Mouse (Mus musculus) testis, postnatal 14 days (tissue): ENCODE data around the gene Stxbp3.

Experiments
- DNase-seq: peaks from one replicate; pipeline ENCODE4 v3.0.0; 2021; ENCODE audit warnings: low spot score

Gene Stxbp3

DNA sequence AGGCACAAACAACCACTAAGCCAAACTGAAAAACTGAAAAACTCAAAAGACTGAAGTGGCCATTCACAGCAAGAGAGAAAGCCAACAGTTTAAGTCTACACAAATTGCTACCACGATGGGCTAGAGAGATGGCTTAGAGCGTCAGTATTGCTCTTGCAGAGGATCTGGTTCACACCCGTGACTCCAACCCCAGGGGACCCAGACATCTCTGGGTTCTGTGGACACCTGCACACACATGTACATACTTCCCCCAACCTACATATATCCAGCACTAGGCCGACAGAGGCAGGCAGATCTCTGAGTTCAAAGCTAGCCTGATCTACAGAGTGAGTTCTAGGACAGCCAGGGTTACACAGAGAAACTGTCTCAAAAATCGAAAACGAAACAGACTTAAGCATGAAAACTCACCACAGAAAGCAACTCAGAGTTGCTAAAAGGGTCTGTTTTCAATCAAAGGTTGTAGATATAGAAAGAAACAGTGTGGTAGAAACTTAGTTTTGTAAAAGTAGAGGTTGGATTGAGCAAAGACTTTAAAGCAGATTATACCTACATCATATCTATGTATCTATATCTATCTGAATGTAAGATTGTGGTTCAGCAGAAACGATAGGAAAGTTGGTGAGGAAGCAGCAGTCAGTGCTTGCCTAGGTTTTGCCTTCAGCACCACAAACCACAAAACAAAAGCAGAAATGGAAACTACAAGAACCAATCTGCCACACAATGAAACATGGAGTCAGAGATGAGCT, 44.6 kb downstream of the Stxbp3 start:
- DNase-seq, result no peak

DNA sequence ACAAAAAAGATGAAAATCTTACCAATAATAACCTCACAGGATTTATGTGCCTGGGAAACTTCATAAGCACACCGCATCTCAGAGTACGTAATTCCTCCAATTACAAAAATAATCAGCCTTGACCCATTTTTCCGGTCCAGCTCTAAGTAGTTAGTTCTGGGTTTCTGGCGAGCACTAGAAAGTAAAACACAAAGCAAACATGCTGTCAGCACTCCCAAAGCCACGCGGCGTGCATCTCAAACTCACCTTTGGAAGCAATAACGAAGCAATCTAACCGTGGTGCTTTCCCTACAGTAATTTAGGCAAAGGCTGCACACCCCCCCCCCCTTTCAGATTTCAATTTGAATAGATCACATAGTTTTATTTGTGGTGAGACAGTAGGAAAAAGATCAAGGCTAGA, 45.5 kb downstream of the Stxbp3 start:
- DNase-seq, result no peak

DNA sequence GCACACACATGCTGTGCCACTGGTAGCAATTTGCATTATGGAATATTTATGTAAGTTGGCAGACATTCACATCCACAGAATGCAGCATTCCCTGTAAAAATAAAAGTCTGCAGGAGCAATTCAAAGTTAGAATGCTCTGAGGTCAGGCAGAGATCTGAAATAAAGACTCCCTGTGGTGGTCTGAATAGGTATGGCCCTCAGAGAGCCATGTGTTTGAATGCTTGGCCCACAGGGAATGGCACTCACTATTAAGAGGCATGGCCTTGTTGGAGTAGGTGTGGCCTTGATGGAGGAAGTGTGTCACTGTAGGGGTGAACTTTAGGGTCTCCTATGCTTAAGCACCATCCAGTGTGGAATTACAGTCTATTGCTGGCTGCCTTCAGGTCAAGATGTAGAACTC, 47.9 kb downstream of the Stxbp3 start:
- DNase-seq, result no peak

DNA sequence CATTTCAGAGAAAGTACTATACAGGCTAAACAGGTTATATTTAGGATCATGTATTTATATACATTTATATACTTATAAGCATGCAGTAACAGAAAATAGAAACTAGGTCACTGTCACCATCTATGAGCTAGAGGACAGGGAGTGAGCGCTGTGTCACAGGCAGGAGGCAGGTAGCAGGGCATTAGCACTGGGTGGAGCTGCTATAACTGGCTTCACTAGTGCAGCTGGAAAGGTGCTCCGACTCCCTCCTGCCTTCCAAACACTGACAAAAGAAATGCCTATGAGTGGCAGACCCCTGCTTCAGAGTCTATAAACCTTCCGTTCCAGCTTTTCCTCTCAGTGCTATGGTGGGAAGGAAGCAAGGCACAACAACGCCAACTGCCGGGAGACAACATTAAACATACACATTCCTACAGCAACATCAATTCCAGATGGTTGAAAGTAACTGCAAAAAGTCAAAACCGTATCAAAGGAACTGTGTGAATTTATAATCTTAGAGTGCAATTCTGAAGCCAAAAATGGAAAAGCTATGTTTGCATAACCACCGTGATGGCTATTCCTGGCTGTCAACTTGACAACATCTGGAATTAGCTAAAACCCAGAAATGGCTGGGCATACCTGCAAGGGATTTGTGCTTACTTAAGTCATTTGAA, 49.1 kb downstream of the Stxbp3 start:
- no peak for DNase-seq

DNA sequence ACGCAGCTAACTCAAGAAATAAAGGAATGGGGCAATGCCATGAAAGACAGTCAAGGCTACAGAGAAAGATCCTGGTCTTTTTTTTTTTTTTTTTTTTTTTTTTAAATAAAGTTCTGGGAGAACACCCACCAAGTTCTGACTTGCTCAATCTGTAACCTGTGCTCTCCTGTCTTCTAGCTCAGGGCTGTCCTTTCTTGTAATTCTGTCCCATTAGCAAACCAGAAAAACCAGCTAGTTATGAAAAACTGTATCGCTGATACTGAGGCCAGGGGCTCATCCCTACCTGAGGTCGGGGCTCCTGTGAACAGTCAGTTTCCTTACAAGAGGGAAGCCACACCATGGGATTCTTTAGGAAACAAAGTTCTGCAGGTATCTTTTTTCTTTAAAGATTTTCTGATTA, 49.8 kb downstream of the Stxbp3 start:
- no peak for DNase-seq

DNA sequence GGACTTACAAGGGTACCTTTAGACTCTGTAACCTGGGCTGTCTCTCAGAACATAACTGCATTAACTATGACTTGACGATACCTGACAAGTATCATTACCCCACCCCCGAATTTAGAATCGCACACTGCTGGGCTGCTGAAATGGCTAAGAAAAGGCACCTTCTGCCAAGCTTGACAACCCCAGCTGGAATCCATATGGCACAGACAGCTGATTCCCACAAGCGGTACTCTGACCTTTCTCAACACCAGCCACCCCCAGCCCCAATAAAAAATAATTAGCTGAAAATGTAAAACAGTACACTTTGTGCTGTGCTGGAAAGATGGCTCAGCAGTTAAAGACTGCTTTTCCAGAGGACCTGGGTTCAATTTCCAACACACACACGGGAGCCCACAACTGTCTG, 51.0 kb downstream of the Stxbp3 start:
- no peak for DNase-seq

DNA sequence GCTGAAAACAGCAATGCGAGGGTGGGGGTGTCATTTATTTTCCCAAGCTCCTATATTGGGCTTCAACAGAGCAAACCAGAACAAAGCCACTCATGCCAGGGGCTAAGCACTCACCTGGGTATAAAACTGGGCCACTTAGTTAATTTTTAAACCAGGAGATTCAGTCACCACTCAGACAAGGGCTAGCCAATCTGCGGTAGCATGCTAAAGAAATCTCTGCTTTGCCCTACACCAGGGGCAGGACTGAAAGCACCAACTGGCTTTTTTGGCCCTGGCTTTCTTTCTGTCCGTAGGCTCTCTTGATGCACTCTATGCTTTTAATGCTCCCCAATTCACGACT, 51.9 kb downstream of the Stxbp3 start:
- DNase-seq, result no peak

DNA sequence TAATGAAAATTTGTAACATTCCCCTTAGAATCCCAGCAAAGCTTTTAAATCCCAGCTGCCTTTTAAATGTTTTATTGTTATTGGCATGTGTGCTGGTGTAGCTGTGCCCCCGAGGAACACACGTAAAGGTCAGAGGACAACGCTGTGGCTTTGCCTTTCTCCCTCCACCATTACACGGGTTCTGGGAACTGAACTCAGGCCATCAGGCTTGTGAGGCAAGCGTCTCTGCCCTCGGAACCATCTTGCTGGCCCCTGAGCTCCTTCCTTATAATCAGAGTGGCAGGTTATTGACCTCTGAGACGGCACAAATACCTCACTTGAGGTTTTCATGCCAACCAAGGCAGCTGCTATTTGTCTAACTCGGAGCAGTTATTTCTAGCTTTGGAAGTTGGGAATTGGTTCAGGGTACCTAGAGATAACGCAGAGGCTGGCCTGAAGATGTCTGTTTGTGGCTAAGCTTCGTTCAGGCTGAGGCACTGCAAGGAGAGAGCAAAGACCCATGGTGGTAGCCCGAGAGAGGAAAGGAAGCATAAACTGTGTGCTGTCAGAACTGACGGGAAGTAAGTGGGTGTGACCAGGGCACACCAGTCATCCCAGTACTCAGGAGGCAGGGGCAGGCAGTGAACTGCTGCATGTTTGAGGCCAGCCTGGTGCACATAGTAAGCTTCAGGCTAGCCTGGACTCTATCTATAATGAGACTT, 52.4 kb downstream of the Stxbp3 start:
- no peak for DNase-seq

DNA sequence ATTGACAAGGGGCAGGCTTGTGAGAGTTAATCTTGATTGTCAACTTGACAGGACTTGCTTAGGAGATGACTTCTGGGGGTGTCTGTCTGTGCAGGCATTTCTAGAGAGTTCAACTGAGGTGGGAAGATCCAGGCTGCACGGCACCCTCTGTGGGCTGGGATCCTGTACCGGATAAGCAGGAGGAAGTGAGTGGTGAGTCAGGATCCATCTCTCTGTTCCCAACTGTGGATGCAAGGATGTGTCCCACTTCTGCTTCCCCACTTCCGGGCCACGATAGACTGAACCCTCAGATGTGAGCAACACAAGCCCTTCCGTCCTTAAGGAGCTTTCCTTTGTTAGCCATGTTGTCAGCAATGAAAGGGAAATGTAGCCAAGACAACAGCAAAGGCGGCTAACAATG, 53.8 kb downstream of the Stxbp3 start:
- no peak for DNase-seq

DNA sequence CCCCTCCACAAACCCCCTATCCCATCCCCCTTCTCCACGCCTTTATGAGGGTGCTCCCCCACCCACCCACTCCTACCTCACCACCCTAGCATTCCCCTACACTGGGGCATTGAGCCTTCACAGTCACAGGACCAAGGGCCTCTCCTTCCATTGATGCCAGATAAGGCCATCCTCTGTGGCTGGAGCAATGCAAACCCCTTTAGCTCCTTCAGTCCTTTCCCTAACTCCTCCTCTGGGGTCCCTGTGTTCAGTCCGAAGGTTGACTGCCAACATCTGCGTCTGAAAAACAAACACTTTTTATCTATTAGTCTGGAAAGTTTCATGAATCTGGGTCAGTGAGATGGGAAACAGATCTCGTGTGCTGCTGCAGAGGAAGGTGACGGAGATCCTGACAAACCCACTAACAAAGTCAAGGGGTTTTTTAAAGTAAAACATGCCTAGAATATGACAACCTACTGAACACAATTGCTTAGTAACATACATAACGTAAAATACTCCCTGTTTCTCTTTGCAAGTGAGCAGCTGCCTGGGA, 57.9 kb downstream of the Stxbp3 start:
- DNase-seq, result no peak

DNA sequence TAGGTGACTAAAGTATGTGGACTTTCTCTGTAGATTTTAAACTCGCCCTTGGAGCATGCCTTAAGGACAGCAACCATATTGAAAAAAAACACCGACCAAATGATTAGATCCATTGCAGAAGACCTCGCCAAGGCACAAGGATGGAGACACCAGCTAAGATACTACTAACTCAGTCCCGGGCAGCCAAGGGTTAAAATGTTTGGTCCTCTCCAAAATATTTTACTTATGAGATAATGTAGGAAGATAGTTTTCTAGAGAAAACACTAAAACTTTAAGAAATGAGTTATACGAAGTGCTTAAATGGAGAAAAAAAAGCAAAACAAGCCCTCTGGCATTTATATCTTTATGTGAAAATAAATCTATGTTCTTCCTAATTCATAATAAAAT, 58.4 kb downstream of the Stxbp3 start:
- no peak for DNase-seq

DNA sequence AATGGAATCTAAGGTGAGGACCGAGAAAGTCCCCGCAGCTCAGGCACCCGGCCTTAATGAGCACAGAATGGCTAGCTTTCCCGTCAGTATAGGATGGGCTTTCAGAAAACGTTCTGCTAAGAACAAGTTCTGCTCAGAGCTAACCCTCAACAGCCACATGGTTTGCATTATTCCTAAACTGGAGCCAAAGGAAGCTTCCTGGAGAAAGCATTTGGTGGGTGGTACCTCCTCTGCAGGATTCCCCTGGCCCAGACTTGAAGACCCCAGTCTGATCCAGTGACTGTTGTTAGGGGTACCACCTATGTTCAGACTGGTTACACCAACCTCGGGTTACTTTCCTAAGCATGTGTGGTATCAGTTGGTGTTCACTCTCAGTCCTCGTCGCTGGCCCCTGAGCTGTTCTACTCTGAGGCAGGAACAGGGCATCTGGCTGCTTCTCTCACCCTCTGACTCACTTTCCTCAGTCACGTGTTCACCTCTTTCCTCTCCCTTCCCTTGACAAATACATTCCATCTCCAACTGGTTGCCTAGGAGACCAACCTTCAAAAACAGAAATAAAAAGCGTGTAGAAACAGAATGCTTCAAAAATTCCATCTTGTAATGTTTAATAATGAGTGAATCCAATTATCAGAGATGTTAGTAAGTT, 59.0 kb downstream of the Stxbp3 start:
- DNase-seq, result no peak

DNA sequence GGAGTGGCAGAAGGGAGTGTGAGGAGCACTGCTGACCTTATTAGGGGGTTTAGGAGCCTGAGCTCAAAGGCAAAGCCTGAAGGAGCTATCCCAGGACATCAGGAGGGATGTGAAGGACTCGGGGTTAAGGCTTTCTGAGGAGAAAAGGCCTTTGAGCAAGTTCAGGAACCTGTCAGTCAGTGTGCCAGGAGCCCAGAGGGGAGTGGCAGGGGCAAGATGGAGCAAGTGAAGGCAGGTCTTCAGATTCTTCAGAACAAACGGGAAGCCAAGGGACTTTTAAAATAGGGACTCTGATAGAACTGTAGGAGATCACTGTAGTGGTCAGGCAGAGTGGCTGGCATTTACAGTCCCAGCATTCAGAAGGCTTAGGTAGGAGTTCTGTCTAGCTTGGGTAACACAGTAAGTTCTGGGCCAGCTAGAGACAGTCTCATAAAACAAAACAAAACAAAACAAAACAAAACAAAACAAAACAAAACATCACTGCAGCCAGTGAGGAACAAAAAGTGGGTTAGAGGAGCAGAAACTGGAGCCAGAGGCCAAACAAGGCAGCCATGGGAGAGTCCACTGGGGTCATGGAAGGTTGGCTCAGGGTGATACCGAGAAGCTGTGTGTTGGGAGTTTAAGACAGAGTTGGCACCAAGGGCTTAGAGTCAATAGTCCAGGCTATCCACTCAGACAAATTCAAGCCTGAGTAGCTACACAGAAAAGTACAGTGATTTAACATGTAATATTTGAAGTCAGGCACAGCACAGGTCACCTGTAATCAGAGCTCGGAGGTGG, 61.4 kb downstream of the Stxbp3 start:
- DNase-seq, result no peak

DNA sequence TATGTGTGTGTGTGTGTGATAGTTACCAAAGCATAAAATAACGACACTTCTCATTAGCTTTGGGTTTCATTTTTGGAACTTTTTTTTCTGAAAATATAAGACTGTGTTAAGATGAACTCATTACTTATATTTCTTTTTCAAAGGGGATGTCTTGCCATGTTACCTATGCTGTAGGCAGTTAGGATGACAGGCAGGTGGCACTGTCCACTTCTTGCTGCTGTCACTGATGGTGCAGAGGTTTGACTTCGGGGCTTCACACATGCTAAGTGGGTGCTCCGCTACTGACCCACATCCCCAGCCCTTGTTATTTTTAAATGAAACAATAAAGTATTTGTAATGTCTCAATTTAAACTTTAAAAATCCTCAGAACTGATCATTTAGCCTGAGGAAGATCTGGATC, 67.5 kb downstream of the Stxbp3 start:
- DNase-seq, result no peak

DNA sequence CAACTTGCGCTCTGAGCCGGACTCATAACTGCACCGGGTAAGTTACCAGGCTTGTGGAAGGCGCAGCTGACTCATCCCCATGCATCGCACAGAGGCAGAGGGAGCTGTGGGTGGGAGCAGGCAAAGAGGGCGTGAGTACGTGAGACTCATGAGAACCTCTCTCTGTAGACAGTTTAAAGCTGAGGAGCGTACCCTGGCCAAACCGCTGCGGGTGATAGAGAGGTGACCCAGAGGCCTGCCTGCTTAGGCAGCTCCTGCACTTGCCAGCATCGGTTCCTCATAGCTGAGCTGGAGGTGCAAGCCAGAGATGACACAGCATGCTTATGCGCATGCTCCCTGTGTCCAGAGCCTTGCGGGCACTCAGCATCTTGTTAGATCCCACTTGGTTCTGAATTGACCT, 68.1 kb downstream of the Stxbp3 start:
- DNase-seq, result no peak

DNA sequence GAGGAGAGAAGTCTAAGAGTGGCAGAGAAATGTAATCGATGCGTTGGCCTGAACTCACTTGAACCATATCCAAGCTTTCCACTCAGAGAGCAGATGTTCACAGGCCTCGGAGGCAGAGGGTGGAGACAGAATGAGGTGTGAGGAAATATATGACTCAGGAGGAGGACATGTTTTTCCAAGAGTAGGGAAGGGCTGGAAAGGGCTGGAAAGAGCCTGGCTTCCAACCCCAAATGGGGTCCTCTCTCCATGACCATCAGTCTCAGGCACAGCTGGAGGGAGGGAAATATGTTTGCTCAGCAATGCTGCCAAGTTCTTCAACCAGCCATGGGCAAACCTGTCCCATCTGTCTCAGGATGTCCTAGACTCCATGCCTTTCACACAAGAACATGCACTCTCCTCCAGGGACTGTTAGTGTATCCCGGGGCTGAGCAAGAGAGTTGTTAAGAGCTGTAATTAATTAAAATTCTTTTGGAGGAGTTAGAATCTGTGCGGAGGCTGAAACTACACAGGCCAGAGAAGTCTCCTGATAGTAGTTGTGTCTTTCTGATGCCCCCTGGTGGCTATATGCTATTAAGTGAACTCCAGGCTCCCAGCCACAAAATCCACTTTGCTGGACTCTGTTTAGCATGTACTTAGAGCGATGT, 69.5 kb downstream of the Stxbp3 start:
- DNase-seq, result peak; percentile 26

DNA sequence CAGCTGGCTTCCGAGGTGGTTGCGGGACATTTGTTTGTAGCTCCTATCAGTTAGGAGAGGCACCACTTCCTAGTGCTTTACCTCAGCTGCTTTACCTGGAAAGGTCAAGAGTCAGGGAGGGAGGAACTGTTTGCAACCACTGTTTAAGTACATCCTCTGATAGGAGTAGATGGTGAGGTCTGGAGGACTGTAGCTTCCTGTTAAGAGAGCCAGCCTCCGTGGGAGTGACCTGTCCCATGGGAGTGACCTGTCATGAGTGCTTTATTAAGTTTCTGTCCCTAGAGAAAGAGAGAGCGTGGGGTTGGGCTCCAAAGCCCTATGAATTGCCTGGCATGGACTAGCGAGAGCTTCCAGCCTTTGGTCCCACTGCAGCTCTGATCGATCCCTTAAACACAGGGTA, 70.8 kb downstream of the Stxbp3 start:
- DNase-seq, result no peak

DNA sequence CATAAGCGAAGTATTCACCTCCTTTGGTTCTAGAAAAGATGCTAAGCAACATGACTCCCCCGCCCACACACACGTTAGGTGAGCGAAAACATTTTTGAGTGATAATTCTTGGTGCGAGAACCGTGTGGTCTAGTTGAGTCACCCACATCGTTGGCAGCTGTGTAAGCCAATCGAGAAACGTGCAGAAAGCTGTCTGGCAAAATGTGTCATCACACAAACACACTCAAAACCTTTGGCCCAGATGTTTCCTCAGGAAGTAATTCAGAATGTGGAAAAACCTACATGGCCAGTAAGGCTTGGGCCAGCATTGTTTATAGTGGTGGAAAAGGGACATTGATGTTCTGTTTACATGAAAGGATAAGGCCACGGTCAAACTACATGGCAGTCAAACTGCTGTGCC, 72.9 kb downstream of the Stxbp3 start:
- no peak for DNase-seq

DNA sequence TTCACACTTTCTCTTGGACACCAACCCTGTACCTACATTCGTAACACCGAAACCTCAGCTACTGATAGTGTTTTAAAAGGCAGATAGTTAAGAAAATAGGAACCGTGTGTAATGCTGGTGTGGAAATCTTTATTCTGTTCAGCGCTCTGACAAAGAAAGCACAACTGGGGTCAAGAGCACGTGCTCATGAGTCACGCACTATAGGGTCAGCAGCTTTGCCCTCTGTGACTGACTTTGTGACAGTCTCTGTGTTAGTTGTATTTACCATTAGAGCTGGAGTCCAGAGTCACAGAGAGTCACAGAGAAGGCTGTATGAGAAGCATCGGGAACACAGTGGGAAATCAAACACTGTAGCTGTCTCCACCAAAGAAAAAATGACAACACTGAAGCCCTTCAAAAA, 73.4 kb downstream of the Stxbp3 start:
- no peak for DNase-seq

DNA sequence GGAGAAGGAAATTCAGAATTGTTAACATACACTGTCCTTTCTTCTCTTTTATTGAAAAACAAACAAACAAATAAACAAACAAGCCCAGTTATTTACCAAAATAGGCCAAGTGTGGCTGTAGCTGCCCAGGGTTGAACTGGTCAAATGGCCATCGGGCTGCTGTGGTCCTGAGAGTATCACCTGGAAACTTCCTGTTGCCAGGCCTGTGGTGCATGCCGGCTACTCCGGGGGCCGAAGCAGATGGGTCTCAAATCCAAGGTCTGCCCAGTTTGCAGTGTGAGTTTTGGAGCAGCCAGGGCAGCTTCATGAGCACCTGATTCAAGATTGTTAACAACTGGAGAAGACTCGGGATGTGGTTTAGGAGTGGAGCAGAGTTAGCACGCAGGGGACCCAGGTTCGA, 74.8 kb downstream of the Stxbp3 start:
- no peak for DNase-seq

DNA sequence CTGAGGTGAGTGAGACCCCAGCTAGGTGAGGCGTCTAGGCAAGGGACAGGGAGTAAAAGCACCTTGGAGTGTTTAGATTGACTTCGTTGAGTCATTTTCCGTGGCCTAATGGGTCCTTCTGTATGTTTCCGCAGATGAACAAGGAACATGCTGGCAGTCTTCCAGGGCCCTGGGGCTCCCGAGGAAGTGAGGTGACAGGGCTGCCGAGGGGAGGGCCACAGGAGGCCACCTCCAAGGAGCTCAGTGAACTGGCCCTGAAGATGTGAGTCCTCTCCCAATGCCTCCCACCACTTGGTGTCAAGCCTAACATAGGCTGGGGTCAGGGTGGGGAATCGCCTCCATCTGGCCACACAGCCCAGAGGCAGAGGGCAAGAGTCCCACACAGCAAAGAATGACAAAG, 75.3 kb downstream of the Stxbp3 start:
- no peak for DNase-seq

DNA sequence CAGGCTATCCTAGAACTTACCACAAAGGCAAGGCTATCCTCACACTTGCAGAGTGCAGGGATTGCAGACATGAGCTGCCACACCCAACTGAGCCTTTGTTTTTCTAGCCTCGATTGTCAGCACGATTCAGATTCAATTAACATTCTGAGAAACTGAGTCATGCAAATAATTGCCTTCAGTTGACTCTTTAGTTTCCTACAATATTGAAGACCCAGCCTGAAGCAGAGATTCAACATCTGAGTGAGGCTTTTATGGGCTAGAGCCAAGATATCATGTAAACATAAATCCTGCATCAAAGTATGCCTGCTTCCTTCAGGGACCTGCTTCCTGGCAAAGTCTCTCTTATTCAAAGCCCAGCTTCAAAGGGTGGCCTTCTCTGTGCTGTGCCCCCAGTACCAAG, 76.6 kb downstream of the Stxbp3 start:
- no peak for DNase-seq
